Mouse (Mus musculus) myocyte (in vitro differentiated cells): Measurements from ENCODE around the gene Zfp128.

Source experiments
- CEBPB ChIP-seq: IDR thresholded peaks from 2 replicates; pipeline ENCODE4 v1.6.1; 2011; ENCODE audit warnings: mild to moderate bottlenecking, moderate library complexity; ENCODE audit not compliant: poor library complexity, insufficient read depth, severe bottlenecking
- E2F4 ChIP-seq: IDR thresholded peaks from one replicate; pipeline ENCODE4 v1.6.1; 2011; ENCODE audit warnings: mild to moderate bottlenecking, control low read depth, moderate library complexity; ENCODE audit not compliant: insufficient read depth
- MAX ChIP-seq: IDR thresholded peaks from one replicate; pipeline ENCODE4 v1.6.1; 2011; ENCODE audit warnings: low read depth, mild to moderate bottlenecking, control low read depth
- MYOD1 ChIP-seq, 3 experiments: IDR thresholded peaks; one replicate each; pipeline ENCODE4 v1.6.1; 2011; ENCODE audit warnings: control low read depth in 2 of 3, low read depth in 2 of 3, mild to moderate bottlenecking in 2 of 3, moderate library complexity in 1 of 3; ENCODE audit not compliant: insufficient read length in 2 of 3, control insufficient read depth in 1 of 3
- MYOG ChIP-seq, 3 experiments: IDR thresholded peaks; one replicate each; pipeline ENCODE4 v1.6.1; 2011; ENCODE audit warnings: control low read depth in 2 of 3, low read depth in 2 of 3, mild to moderate bottlenecking in 2 of 3; ENCODE audit not compliant: insufficient read length in 2 of 3, control insufficient read depth in 1 of 3, insufficient read depth in 1 of 3
- POLR2A ChIP-seq: IDR thresholded peaks from one replicate; pipeline ENCODE4 v1.6.1; 2011; ENCODE audit warnings: low read depth, mild to moderate bottlenecking, control low read depth, moderate library complexity; ENCODE audit not compliant: insufficient read length
- POLR2AphosphoS2 ChIP-seq: IDR thresholded peaks from one replicate; pipeline ENCODE4 v1.6.1; 2011; ENCODE audit warnings: low read depth, control low read depth; ENCODE audit not compliant: insufficient read length
- SRF ChIP-seq: IDR thresholded peaks from one replicate; pipeline ENCODE4 v1.6.1; 2011; ENCODE audit warnings: low read depth; ENCODE audit not compliant: control insufficient read depth, insufficient read length
- TCF12 ChIP-seq: IDR thresholded peaks from one replicate; pipeline ENCODE4 v1.6.1; 2011; ENCODE audit warnings: mild to moderate bottlenecking, control low read depth; ENCODE audit not compliant: poor library complexity, insufficient read depth, severe bottlenecking
- TCF3 ChIP-seq: IDR thresholded peaks from one replicate; pipeline ENCODE4 v1.6.1; 2011; ENCODE audit warnings: low read depth, control low read depth; ENCODE audit not compliant: insufficient read length
- USF1 ChIP-seq: IDR thresholded peaks from one replicate; pipeline ENCODE4 v1.6.1; 2011; ENCODE audit warnings: low read depth, mild to moderate bottlenecking, control low read depth, moderate library complexity

- TF ChIP-seq POLR2A (no peak), MAX (no peak), POLR2AphosphoS2 (peak; percentile 46), USF1 (no peak), MYOD1 (IDR thresholded peaks at IDR 0.05; ENCODE audit: control insufficient read depth in 1 of 3, insufficient read length in 2 of 3, low read depth in 2 of 3) (no peak), E2F4 (no peak), TCF12 (no peak), TCF3 (no peak), MYOG (IDR thresholded peaks at IDR 0.05; ENCODE audit: control insufficient read depth in 1 of 3, insufficient read depth in 1 of 3, insufficient read length in 2 of 3, low read depth in 2 of 3) (no peak), CEBPB (no peak), SRF (no peak)
Measured at GRCm38 (mm10) chr7:12910181-12910668, 29.2 kb downstream of the Zfp128 start.
